Mouse (Mus musculus): Measurements from ENCODE around the gene Ccnc.

Gene Ccnc

GRCm38 (mm10) chr4:21801620-21802019 lies 74.1 kb downstream of the Ccnc start:
- DNase-seq (ENCODE audit: low read depth, low spot score): no peak

GRCm38 (mm10) chr4:21807204-21807603 lies 79.7 kb downstream of the Ccnc start:
- DNase-seq (ENCODE audit: low read depth, low spot score): no peak
